Mouse (Mus musculus): ENCODE measurements at regions not wholly inside any gene's neighbourhood (a gene's known extent, or its start where the extent isn't known, plus 50 kb on each side); places are given as distances from the start of the nearest gene placed in this dataset.

- TF ChIP-seq CTCF (conservative IDR thresholded peaks at IDR 0.05; ENCODE audit: insufficient read depth, insufficient read length, low read depth, low read length): no peak
- TF ChIP-seq POLR2A (IDR thresholded peaks at IDR 0.05; ENCODE audit: low read depth, low read length): no peak
Observed at GRCm38 (mm10) chr4:54460596-54460995, 484.3 kb upstream of the Zfp462 start.

Data from kidney, adult 2 months (tissue).